Mouse (Mus musculus): ENCODE data around the gene Slc22a13. TPM values are rescaled to one million over a fixed set of nuclear protein-coding genes. Genes with fewer than 3 reads are reported as not detected.

Slc22a13 gene
- polyA plus RNA-seq, 1 experiment: not detected

- Histone ChIP-seq H3K4me3 (no peak overlapping the region), H3K79me2 (ENCODE audit: control insufficient read depth, insufficient read depth) (no peaks in the 10 kb centered on the region), H3K27me3 (ENCODE audit: control insufficient read depth, insufficient read depth, insufficient read length) (no peaks in the 10 kb centered on the region), H3K36me3 (ENCODE audit: control insufficient read depth, insufficient read depth) (peaks cover 17% of the 10 kb centered on the region), H3K4me2 (ENCODE audit: low read depth) (no peak overlapping the region), H3ac (ENCODE audit: control insufficient read depth, insufficient read length) (no peak overlapping the region)
- no peak for TF ChIP-seq USF1 (IDR thresholded peaks at IDR 0.05; ENCODE audit: low read depth)
- TF ChIP-seq SRF (IDR thresholded peaks at IDR 0.05; ENCODE audit: control insufficient read depth, insufficient read length, low read depth): no peak
- TF ChIP-seq TCF12 (IDR thresholded peaks at IDR 0.05; ENCODE audit: insufficient read depth, poor library complexity, severe bottlenecking): peak; percentile 43
- no peak for TF ChIP-seq REST (IDR thresholded peaks at IDR 0.05; ENCODE audit: insufficient read depth, insufficient read length)
- peak; percentile 44 to 81 (median 64) for TF ChIP-seq MYOG (IDR thresholded peaks at IDR 0.05; ENCODE audit: control insufficient read depth in 1 of 3, insufficient read depth in 1 of 3, insufficient read length in 2 of 3, low read depth in 2 of 3)
- no peak for TF ChIP-seq POLR2A (IDR thresholded peaks at IDR 0.05; ENCODE audit: insufficient read length, low read depth)
- TF ChIP-seq TCF3 (IDR thresholded peaks at IDR 0.05; ENCODE audit: insufficient read length, low read depth): no peak
- peak; percentile 68 to 90 (median 89) for TF ChIP-seq MYOD1 (IDR thresholded peaks at IDR 0.05; ENCODE audit: control insufficient read depth in 1 of 3, insufficient read length in 2 of 3, low read depth in 2 of 3)
- TF ChIP-seq E2F4 (IDR thresholded peaks at IDR 0.05; ENCODE audit: insufficient read depth): no peak
- no peak for TF ChIP-seq POLR2AphosphoS2 (IDR thresholded peaks at IDR 0.05; ENCODE audit: insufficient read length, low read depth)
- no peak for TF ChIP-seq MAX (IDR thresholded peaks at IDR 0.05; ENCODE audit: low read depth)
- no peak for TF ChIP-seq CEBPB (IDR thresholded peaks at IDR 0.05; ENCODE audit: insufficient read depth, poor library complexity, severe bottlenecking)
Measured at GRCm38 (mm10) chr9:119241169-119241865, 32.4 kb upstream of the Slc22a13 start.

GRCm38 (mm10) chr9:119240286-119240997 lies 31.5 kb upstream of the Slc22a13 start:
- Histone ChIP-seq H3K4me2 (ENCODE audit: low read depth) (no peak overlapping the region), H3K4me3 (no peak overlapping the region), H3K36me3 (ENCODE audit: control insufficient read depth, insufficient read depth) (peaks cover 16% of the 10 kb centered on the region), H3K27me3 (ENCODE audit: control insufficient read depth, insufficient read depth, insufficient read length) (no peaks in the 10 kb centered on the region), H3ac (ENCODE audit: control insufficient read depth, insufficient read length) (no peak overlapping the region), H3K79me2 (ENCODE audit: control insufficient read depth, insufficient read depth) (no peaks in the 10 kb centered on the region)
- TF ChIP-seq MYOG (IDR thresholded peaks at IDR 0.05; ENCODE audit: control insufficient read depth in 1 of 3, insufficient read depth in 1 of 3, insufficient read length in 2 of 3, low read depth in 2 of 3) (no peak), USF1 (IDR thresholded peaks at IDR 0.05; ENCODE audit: low read depth) (no peak), TCF3 (IDR thresholded peaks at IDR 0.05; ENCODE audit: insufficient read length, low read depth) (no peak), POLR2AphosphoS2 (IDR thresholded peaks at IDR 0.05; ENCODE audit: insufficient read length, low read depth) (no peak), TCF12 (IDR thresholded peaks at IDR 0.05; ENCODE audit: insufficient read depth, poor library complexity, severe bottlenecking) (no peak), SRF (IDR thresholded peaks at IDR 0.05; ENCODE audit: control insufficient read depth, insufficient read length, low read depth) (no peak), POLR2A (IDR thresholded peaks at IDR 0.05; ENCODE audit: insufficient read length, low read depth) (no peak), CEBPB (IDR thresholded peaks at IDR 0.05; ENCODE audit: insufficient read depth, poor library complexity, severe bottlenecking) (no peak), MYOD1 (IDR thresholded peaks at IDR 0.05; ENCODE audit: control insufficient read depth in 1 of 3, insufficient read length in 2 of 3, low read depth in 2 of 3) (no peak), REST (IDR thresholded peaks at IDR 0.05; ENCODE audit: insufficient read depth, insufficient read length) (no peak), MAX (IDR thresholded peaks at IDR 0.05; ENCODE audit: low read depth) (no peak)

- no peaks in the 10 kb centered on the region for H3K79me2 ChIP-seq (ENCODE audit: control insufficient read depth, insufficient read depth)
- no peak overlapping the region for H3ac ChIP-seq (ENCODE audit: control insufficient read depth, insufficient read length)
- TF ChIP-seq MYOD1 (IDR thresholded peaks at IDR 0.05; ENCODE audit: control insufficient read depth in 1 of 3, insufficient read length in 2 of 3, low read depth in 2 of 3) (no peak), CEBPB (IDR thresholded peaks at IDR 0.05; ENCODE audit: insufficient read depth, poor library complexity, severe bottlenecking) (no peak), SRF (IDR thresholded peaks at IDR 0.05; ENCODE audit: control insufficient read depth, insufficient read length, low read depth) (no peak), E2F4 (IDR thresholded peaks at IDR 0.05; ENCODE audit: insufficient read depth) (no peak), MYOG (IDR thresholded peaks at IDR 0.05; ENCODE audit: control insufficient read depth in 1 of 3, insufficient read depth in 1 of 3, insufficient read length in 2 of 3, low read depth in 2 of 3) (no peak), TCF3 (IDR thresholded peaks at IDR 0.05; ENCODE audit: insufficient read length, low read depth) (no peak), TCF12 (IDR thresholded peaks at IDR 0.05; ENCODE audit: insufficient read depth, poor library complexity, severe bottlenecking) (no peak), REST (IDR thresholded peaks at IDR 0.05; ENCODE audit: insufficient read depth, insufficient read length) (no peak), POLR2AphosphoS2 (IDR thresholded peaks at IDR 0.05; ENCODE audit: insufficient read length, low read depth) (no peak), POLR2A (IDR thresholded peaks at IDR 0.05; ENCODE audit: insufficient read length, low read depth) (no peak), MAX (IDR thresholded peaks at IDR 0.05; ENCODE audit: low read depth) (no peak), USF1 (IDR thresholded peaks at IDR 0.05; ENCODE audit: low read depth) (no peak)
- no peaks in the 10 kb centered on the region for H3K27me3 ChIP-seq (ENCODE audit: control insufficient read depth, insufficient read depth, insufficient read length)
- no peak overlapping the region for H3K4me3 ChIP-seq
- H3K4me2 ChIP-seq (ENCODE audit: low read depth): no peak overlapping the region
- peaks cover 14% of the 10 kb centered on the region for H3K36me3 ChIP-seq (ENCODE audit: control insufficient read depth, insufficient read depth)
Measured at GRCm38 (mm10) chr9:119239274-119239673, 30.4 kb upstream of the Slc22a13 start.

DNA sequence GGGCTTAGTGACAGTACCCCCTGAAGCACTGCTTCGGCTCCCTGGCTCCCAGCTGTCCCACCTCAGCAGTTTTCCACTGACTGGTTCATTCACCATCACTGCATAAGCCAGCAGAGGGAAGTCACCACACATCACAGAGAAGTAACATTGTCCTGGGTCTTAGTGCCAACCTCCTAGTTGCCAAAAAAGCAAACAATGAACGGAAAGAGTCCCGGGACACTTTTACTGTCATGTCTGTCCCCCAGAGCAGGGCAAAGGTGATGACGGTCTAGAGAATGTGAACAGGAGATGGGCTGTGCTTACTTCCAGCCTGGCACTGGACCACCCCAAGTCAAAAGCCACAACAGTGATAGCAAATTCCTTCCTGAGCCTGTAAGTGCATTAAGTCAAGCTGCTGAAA lies 29.9 kb upstream of the Slc22a13 start:
- no peak overlapping the region for H3K4me3 ChIP-seq
- peaks cover 9% of the 10 kb centered on the region for H3K36me3 ChIP-seq (ENCODE audit: control insufficient read depth, insufficient read depth)
- no peak overlapping the region for H3ac ChIP-seq (ENCODE audit: control insufficient read depth, insufficient read length)
- H3K79me2 ChIP-seq (ENCODE audit: control insufficient read depth, insufficient read depth): no peaks in the 10 kb centered on the region
- H3K4me2 ChIP-seq (ENCODE audit: low read depth): no peak overlapping the region
- no peaks in the 10 kb centered on the region for H3K27me3 ChIP-seq (ENCODE audit: control insufficient read depth, insufficient read depth, insufficient read length)
- TF ChIP-seq USF1 (IDR thresholded peaks at IDR 0.05; ENCODE audit: low read depth): no peak
- TF ChIP-seq CEBPB (IDR thresholded peaks at IDR 0.05; ENCODE audit: insufficient read depth, poor library complexity, severe bottlenecking): no peak
- TF ChIP-seq POLR2AphosphoS2 (IDR thresholded peaks at IDR 0.05; ENCODE audit: insufficient read length, low read depth): no peak
- no peak for TF ChIP-seq REST (IDR thresholded peaks at IDR 0.05; ENCODE audit: insufficient read depth, insufficient read length)
- TF ChIP-seq MYOG (IDR thresholded peaks at IDR 0.05; ENCODE audit: control insufficient read depth in 1 of 3, insufficient read depth in 1 of 3, insufficient read length in 2 of 3, low read depth in 2 of 3): no peak
- TF ChIP-seq TCF12 (IDR thresholded peaks at IDR 0.05; ENCODE audit: insufficient read depth, poor library complexity, severe bottlenecking): no peak
- TF ChIP-seq MAX (IDR thresholded peaks at IDR 0.05; ENCODE audit: low read depth): no peak

Measured in myocyte (in vitro differentiated cells).